Mouse (Mus musculus) hindbrain, embryonic 15.5 days (tissue): ENCODE data around the gene Carm1. TPM values are rescaled to one million over a fixed set of nuclear protein-coding genes. Genes with fewer than 3 reads are reported as not detected.
A peak's percentile ranks its signal among the peaks of the same experiment; 100 is the strongest.

Source experiments
- ATAC-seq: fragments of 200-750 bp; cut with Nextera tagmentation; 2 replicates; pipeline ENCODE4 v1.8.0; 2017; ENCODE audit warnings: low read depth, moderate number of reproducible peaks, moderate TSS enrichment; ENCODE audit not compliant: low FRiP score
- H3K27ac ChIP-seq: fragments of 300-500 bp; sonication (generic); replicated peaks from 2 replicates; pipeline ENCODE4 v1.5.1; 2015; ENCODE audit warnings: mild to moderate bottlenecking, inconsistent platforms
- H3K27me3 ChIP-seq: fragments of 300-500 bp; sonication (generic); 2 replicates; pipeline ENCODE4 v1.6.1; 2015; ENCODE audit warnings: control low read depth, inconsistent platforms
- H3K36me3 ChIP-seq: fragments of 300-500 bp; sonication (generic); 2 replicates; pipeline ENCODE4 v1.6.1; 2015; ENCODE audit warnings: control low read depth, inconsistent platforms
- H3K4me1 ChIP-seq: fragments of 300-500 bp; sonication (generic); replicated peaks from 2 replicates; pipeline ENCODE4 v1.6.1; 2015; ENCODE audit warnings: control low read depth, inconsistent platforms
- H3K4me2 ChIP-seq: fragments of 300-500 bp; sonication (generic); 2 replicates; pipeline ENCODE4 v1.6.1; 2015; ENCODE audit warnings: moderate library complexity, mild to moderate bottlenecking, inconsistent platforms
- H3K4me3 ChIP-seq: fragments of 300-500 bp; sonication (generic); 2 replicates; pipeline ENCODE4 v1.5.1; 2015; ENCODE audit warnings: mild to moderate bottlenecking, inconsistent platforms
- H3K9ac ChIP-seq: fragments of 300-500 bp; sonication (generic); 2 replicates; pipeline ENCODE4 v1.6.1; 2015; ENCODE audit warnings: inconsistent platforms
- H3K9me3 ChIP-seq: fragments of 300-500 bp; sonication (generic); 2 replicates; pipeline ENCODE4 v1.6.1; 2016; ENCODE audit warnings: control low read depth, inconsistent platforms
- WGBS: fragments of 180-500 bp; shearing (Covaris S2); methylation state at CpG from one replicate; pipeline ENCODE4 v1.1.7; 2015; 5-methylcytosine and 5-hydroxymethylcytosine counted together
- polyA plus RNA-seq: library from polyadenylated mRNA; unstranded; fragments of >200 nt; fragmentation: Nextera tagmentation; extraction: Ambion mirVana; gene quantifications from 2 replicates; pipeline ENCODE4 v1.2.1, GENCODE M21; 2015

The Carm1 gene
- 42.6 and 46.1 TPM in 2 replicates for polyA plus RNA-seq

- Histone ChIP-seq H3K9ac (peak within 1 kb of the TSS; percentile 95), H3K9me3 (no peaks in the 10 kb centered on the region), H3K4me1 (peaks cover 24% of the 10 kb centered on the region), H3K27ac (peak within 1 kb of the TSS; percentile 99), H3K4me3 (peak within 1 kb of the TSS; percentile 87), H3K36me3 (no peaks in the 10 kb centered on the region; the same call in 1 of the 2 replicates), H3K27me3 (no peaks in the 10 kb centered on the region), H3K4me2 (peak within 1 kb of the TSS; percentile 61)
- whole genome bisulfite sequencing, result under 1% methylated on average over 47 of the region's 52 CpGs
- no peak; the same call in 1 of the 2 replicates for ATAC-seq
Observed at GRCm38 (mm10) chr9:21546789-21547074, at the start of gene Carm1. Carm1 (plus strand) TSS chr9:21546894.

- Histone ChIP-seq H3K27me3 (no peaks in the 10 kb centered on the region), H3K4me1 (no peaks in the 10 kb centered on the region), H3K4me2 (no peak overlapping the region), H3K4me3 (no peak overlapping the region), H3K9me3 (no peaks in the 10 kb centered on the region), H3K36me3 (peaks cover 16% of the 10 kb centered on the region), H3K27ac (no peak overlapping the region), H3K9ac (no peak overlapping the region)
- 96% methylated on average over 16 of the region's 16 CpGs for WGBS
- ATAC-seq, result no peak
Observed at GRCm38 (mm10) chr9:21497050-21497542, 49.6 kb upstream of the Carm1 start.

- Histone ChIP-seq H3K4me3 (no peak overlapping the region), H3K9me3 (no peaks in the 10 kb centered on the region), H3K4me2 (no peak overlapping the region), H3K27me3 (no peaks in the 10 kb centered on the region), H3K4me1 (no peaks in the 10 kb centered on the region), H3K27ac (no peak overlapping the region), H3K36me3 (peaks cover 21% of the 10 kb centered on the region), H3K9ac (no peak overlapping the region)
- 94% methylated on average over 2 of the region's 2 CpGs for WGBS
- ATAC-seq, result no peak
Observed at GRCm38 (mm10) chr9:21497664-21498063, 49.0 kb upstream of the Carm1 start.

GRCm38 (mm10) chr9:21498284-21498902 lies 48.3 kb upstream of the Carm1 start:
- H3K9me3 ChIP-seq, result no peaks in the 10 kb centered on the region
- no peak overlapping the region for H3K27ac ChIP-seq
- 93% methylated on average over 12 of the region's 12 CpGs for WGBS
- no peak overlapping the region for H3K4me2 ChIP-seq
- no peak overlapping the region for H3K4me3 ChIP-seq
- no peaks in the 10 kb centered on the region for H3K4me1 ChIP-seq
- ATAC-seq, result no peak
- H3K27me3 ChIP-seq, result no peaks in the 10 kb centered on the region
- peaks cover 24% of the 10 kb centered on the region for H3K36me3 ChIP-seq
- H3K9ac ChIP-seq, result no peak overlapping the region

- H3K27me3 ChIP-seq, result no peaks in the 10 kb centered on the region
- 95% methylated on average over 8 of the region's 8 CpGs for WGBS
- ATAC-seq, result no peak
- H3K36me3 ChIP-seq, result peaks cover 54% of the 10 kb centered on the region
- H3K27ac ChIP-seq, result no peak overlapping the region
- no peak overlapping the region for H3K4me3 ChIP-seq
- H3K9me3 ChIP-seq, result no peaks in the 10 kb centered on the region
- H3K4me2 ChIP-seq, result no peak overlapping the region
- no peaks in the 10 kb centered on the region for H3K4me1 ChIP-seq
- no peak overlapping the region for H3K9ac ChIP-seq
Observed at GRCm38 (mm10) chr9:21503352-21503751, 43.3 kb upstream of the Carm1 start.

- H3K27me3 ChIP-seq, result no peaks in the 10 kb centered on the region
- ATAC-seq, result no peak
- peaks cover 43% of the 10 kb centered on the region for H3K36me3 ChIP-seq
- H3K4me2 ChIP-seq, result no peak overlapping the region
- H3K4me1 ChIP-seq, result peaks cover 13% of the 10 kb centered on the region
- H3K4me3 ChIP-seq, result no peak overlapping the region
- H3K9ac ChIP-seq, result no peak overlapping the region
- no peaks in the 10 kb centered on the region for H3K9me3 ChIP-seq
- no peak overlapping the region for H3K27ac ChIP-seq
Observed at GRCm38 (mm10) chr9:21505767-21506166, 40.9 kb upstream of the Carm1 start.

- Histone ChIP-seq H3K9me3 (no peaks in the 10 kb centered on the region), H3K9ac (no peak overlapping the region), H3K4me1 (peaks cover 18% of the 10 kb centered on the region), H3K27ac (no peak overlapping the region), H3K27me3 (no peaks in the 10 kb centered on the region), H3K4me3 (no peak overlapping the region), H3K36me3 (peaks cover 36% of the 10 kb centered on the region), H3K4me2 (no peak overlapping the region)
- no peak for ATAC-seq
- 96% methylated on average over 15 of the region's 15 CpGs for WGBS
Observed at GRCm38 (mm10) chr9:21507753-21508430, 38.8 kb upstream of the Carm1 start.

- Histone ChIP-seq H3K36me3 (peaks cover 34% of the 10 kb centered on the region), H3K9me3 (no peaks in the 10 kb centered on the region), H3K4me1 (peaks cover 18% of the 10 kb centered on the region), H3K4me3 (peak overlapping the region; percentile 61), H3K27ac (no peak overlapping the region), H3K27me3 (no peaks in the 10 kb centered on the region), H3K4me2 (peak overlapping the region; percentile 63), H3K9ac (no peak overlapping the region)
- ATAC-seq, result no peak
- WGBS, result 83% methylated on average over 7 of the region's 7 CpGs
Observed at GRCm38 (mm10) chr9:21508871-21509404, 37.8 kb upstream of the Carm1 start.

- H3K27me3 ChIP-seq, result no peaks in the 10 kb centered on the region
- peak within 1 kb of the TSS; percentile 63 for H3K4me2 ChIP-seq
- WGBS, result under 1% methylated on average over 44 of the region's 44 CpGs
- H3K27ac ChIP-seq, result peak within 1 kb of the TSS; percentile 94
- peaks cover 31% of the 10 kb centered on the region for H3K36me3 ChIP-seq
- H3K4me1 ChIP-seq, result peaks cover 18% of the 10 kb centered on the region
- H3K9me3 ChIP-seq, result no peaks in the 10 kb centered on the region
- peak; percentile 97 for ATAC-seq
- peak within 1 kb of the TSS; percentile 61 for H3K4me3 ChIP-seq
- peak within 1 kb of the TSS; percentile 71 for H3K9ac ChIP-seq
Observed at GRCm38 (mm10) chr9:21509772-21510688, 36.7 kb upstream of the Carm1 start, which contains the start of gene Tmed1. Tmed1 (minus strand) TSS chr9:21510252.

GRCm38 (mm10) chr9:21510689-21511015 lies 36.0 kb upstream of the Carm1 start:
- H3K27ac ChIP-seq, result peak overlapping the region; percentile 94
- WGBS, result 4% methylated on average over 7 of the region's 7 CpGs
- peak overlapping the region; percentile 71 for H3K9ac ChIP-seq
- H3K9me3 ChIP-seq, result no peaks in the 10 kb centered on the region
- ATAC-seq, result peak; percentile 35; the same call in 1 of the 2 replicates
- peak overlapping the region; percentile 61 for H3K4me3 ChIP-seq
- H3K4me2 ChIP-seq, result peak overlapping the region; percentile 63
- no peaks in the 10 kb centered on the region for H3K27me3 ChIP-seq
- H3K36me3 ChIP-seq, result peaks cover 25% of the 10 kb centered on the region
- peaks cover 18% of the 10 kb centered on the region for H3K4me1 ChIP-seq

- Histone ChIP-seq H3K9ac (peak overlapping the region; percentile 71), H3K4me3 (peak overlapping the region; percentile 61), H3K4me1 (peaks cover 18% of the 10 kb centered on the region), H3K27me3 (no peaks in the 10 kb centered on the region), H3K27ac (peak overlapping the region; percentile 94), H3K4me2 (peak overlapping the region; percentile 63), H3K9me3 (no peaks in the 10 kb centered on the region), H3K36me3 (peaks cover 21% of the 10 kb centered on the region)
- 86% methylated on average over 9 of the region's 9 CpGs for WGBS
- no peak for ATAC-seq
Observed at GRCm38 (mm10) chr9:21511052-21511451, 35.6 kb upstream of the Carm1 start.
